Mouse (Mus musculus): Measurements from ENCODE around the gene Ube2u.

Ube2u gene

GRCm38 (mm10) chr4:100553296-100553695, 74.6 kb downstream of the Ube2u start:
- DNase-seq (ENCODE audit: low spot score), result no peak

GRCm38 (mm10) chr4:100588236-100589206, 109.9 kb downstream of the Ube2u start:
- peak; percentile 43 for DNase-seq (ENCODE audit: low spot score)

- DNase-seq (ENCODE audit: low spot score), result no peak
Measured at GRCm38 (mm10) chr4:100595771-100596170, 117.1 kb downstream of the Ube2u start.

- no peak for DNase-seq (ENCODE audit: low spot score)
Measured at GRCm38 (mm10) chr4:100596630-100597029, 118.0 kb downstream of the Ube2u start.

- no peak for DNase-seq (ENCODE audit: low spot score)
Measured at GRCm38 (mm10) chr4:100597049-100597448, 118.4 kb downstream of the Ube2u start.
